Mouse (Mus musculus) CD4-positive helper T cell, adult 2 months (primary cell): ENCODE data around the gene Mthfd2.

Experiments used
- DNase-seq: peaks from one replicate; pipeline ENCODE4 v3.0.0-alpha.2; 2012; ENCODE audit warnings: low read depth, missing footprints, low spot score

Mthfd2 gene

GRCm38 (mm10) chr6:83268144-83269010 is 57.3 kb downstream of the Mthfd2 start:
- peak; percentile 80 for DNase-seq

DNA sequence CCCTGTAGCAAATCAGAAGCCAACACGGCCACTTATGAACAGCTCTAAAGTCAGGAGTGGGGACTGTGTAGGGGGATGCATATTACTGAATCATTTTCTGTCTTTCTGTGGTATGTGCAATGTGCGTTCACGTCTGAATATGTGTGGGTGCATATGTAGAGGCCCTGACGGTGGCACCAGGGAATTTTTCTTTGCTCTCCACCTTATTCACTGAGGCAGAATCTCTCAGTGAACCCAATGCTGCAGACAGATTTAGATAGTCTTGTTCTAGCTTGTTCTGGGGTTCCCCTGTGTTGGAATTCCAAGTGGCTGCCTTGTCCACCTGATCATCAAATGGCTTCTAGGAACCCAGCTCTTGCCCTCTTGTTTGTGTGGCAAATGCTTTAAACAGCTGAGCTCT is 58.1 kb downstream of the Mthfd2 start:
- DNase-seq: no peak

GRCm38 (mm10) chr6:83265653-83266052 is 60.1 kb downstream of the Mthfd2 start:
- no peak for DNase-seq

- DNase-seq: peak; percentile 20
Measured at GRCm38 (mm10) chr6:83265253-83265652, 60.5 kb downstream of the Mthfd2 start.

- no peak for DNase-seq
Measured at GRCm38 (mm10) chr6:83264516-83264915, 61.2 kb downstream of the Mthfd2 start.
